Mouse (Mus musculus): ENCODE measurements around the gene Oas1f. TPM values are rescaled to one million over a fixed set of nuclear protein-coding genes. Genes with fewer than 3 reads are reported as not detected.
"Not testable (repeated sequence)": the region's sequence is repeated elsewhere in the genome, so short reads cannot be mapped to it uniquely, and the experiment has no call there.

The Oas1f gene
- polyA plus RNA-seq, 1 experiment from 2014 or later: 0.08 TPM

GRCm38 (mm10) chr5:120865336-120865860, 18.2 kb downstream of the Oas1f start:
- Histone ChIP-seq H3K27me3 (ENCODE audit: control insufficient read depth, insufficient read depth, low read length) (no peaks in the 10 kb centered on the region), H3K9ac (ENCODE audit: low read length) (no peak overlapping the region), H3K9me3 (ENCODE audit: control insufficient read depth, low read length) (no peaks in the 10 kb centered on the region), H3K36me3 (ENCODE audit: control insufficient read depth, insufficient read depth, low read length) (no peaks in the 10 kb centered on the region), H3K4me2 (no peak overlapping the region), H3K4me1 (ENCODE audit: control insufficient read depth, insufficient read depth, low read length) (no peaks in the 10 kb centered on the region), H3K4me3 (ENCODE audit: low read depth, low read length) (no peak overlapping the region), H3K27ac (ENCODE audit: low read depth, low read length) (no peak overlapping the region)
- ATAC-seq (ENCODE audit: low FRiP score) (no peak), DNase-seq (ENCODE audit: low spot score, missing footprints) (peak; percentile 87)
- 69% methylated on average over 3 of the region's 3 CpGs for whole genome bisulfite sequencing

- Histone ChIP-seq H3K27me3 (ENCODE audit: control insufficient read depth, insufficient read depth, low read length) (no peaks in the 10 kb centered on the region), H3K4me3 (ENCODE audit: low read depth, low read length) (no peak overlapping the region), H3K4me2 (no peak overlapping the region), H3K9ac (ENCODE audit: low read length) (no peak overlapping the region), H3K27ac (ENCODE audit: low read depth, low read length) (no peak overlapping the region), H3K9me3 (ENCODE audit: control insufficient read depth, low read length) (no peaks in the 10 kb centered on the region), H3K4me1 (ENCODE audit: control insufficient read depth, insufficient read depth, low read length) (no peaks in the 10 kb centered on the region), H3K36me3 (ENCODE audit: control insufficient read depth, insufficient read depth, low read length) (no peaks in the 10 kb centered on the region)
- ATAC-seq (ENCODE audit: low FRiP score) (no peak), DNase-seq (ENCODE audit: low spot score, missing footprints) (no peak)
- WGBS: 80% methylated on average over 7 of the region's 7 CpGs
Measured at GRCm38 (mm10) chr5:120869436-120870015, 22.4 kb downstream of the Oas1f start.

- no peak overlapping the region for H3K4me2 ChIP-seq
- no peaks in the 10 kb centered on the region for H3K27me3 ChIP-seq (ENCODE audit: control insufficient read depth, insufficient read depth, low read length)
- no peak overlapping the region for H3K27ac ChIP-seq (ENCODE audit: low read depth, low read length)
- H3K36me3 ChIP-seq (ENCODE audit: control insufficient read depth, insufficient read depth, low read length): no peaks in the 10 kb centered on the region
- H3K9me3 ChIP-seq (ENCODE audit: control insufficient read depth, low read length): no peaks in the 10 kb centered on the region
- no peak for ATAC-seq (ENCODE audit: low FRiP score)
- H3K4me1 ChIP-seq (ENCODE audit: control insufficient read depth, insufficient read depth, low read length): no peaks in the 10 kb centered on the region
- whole genome bisulfite sequencing: 64% methylated on average over 3 of the region's 3 CpGs
- H3K9ac ChIP-seq (ENCODE audit: low read length): no peak overlapping the region
- no peak overlapping the region for H3K4me3 ChIP-seq (ENCODE audit: low read depth, low read length)
- DNase-seq (ENCODE audit: low spot score, missing footprints): no peak
Measured at GRCm38 (mm10) chr5:120870081-120870480, 22.9 kb downstream of the Oas1f start.

GRCm38 (mm10) chr5:120870782-120871181, 23.6 kb downstream of the Oas1f start:
- no peak overlapping the region for H3K4me3 ChIP-seq (ENCODE audit: low read depth, low read length)
- no peaks in the 10 kb centered on the region for H3K36me3 ChIP-seq (ENCODE audit: control insufficient read depth, insufficient read depth, low read length)
- DNase-seq (ENCODE audit: low spot score, missing footprints) (no peak), ATAC-seq (ENCODE audit: low FRiP score) (no peak)
- no peaks in the 10 kb centered on the region for H3K27me3 ChIP-seq (ENCODE audit: control insufficient read depth, insufficient read depth, low read length)
- no peak overlapping the region for H3K9ac ChIP-seq (ENCODE audit: low read length)
- H3K4me1 ChIP-seq (ENCODE audit: control insufficient read depth, insufficient read depth, low read length): no peaks in the 10 kb centered on the region
- H3K4me2 ChIP-seq: no peak overlapping the region
- no peaks in the 10 kb centered on the region for H3K9me3 ChIP-seq (ENCODE audit: control insufficient read depth, low read length)
- H3K27ac ChIP-seq (ENCODE audit: low read depth, low read length): no peak overlapping the region
- 84% methylated on average over 7 of the region's 7 CpGs for WGBS

- Histone ChIP-seq H3K27me3 (ENCODE audit: control insufficient read depth, insufficient read depth, low read length) (no peaks in the 10 kb centered on the region), H3K36me3 (ENCODE audit: control insufficient read depth, insufficient read depth, low read length) (no peaks in the 10 kb centered on the region), H3K4me1 (ENCODE audit: control insufficient read depth, insufficient read depth, low read length) (no peaks in the 10 kb centered on the region), H3K9ac (ENCODE audit: low read length) (no peak overlapping the region), H3K27ac (ENCODE audit: low read depth, low read length) (no peak overlapping the region), H3K4me3 (ENCODE audit: low read depth, low read length) (no peak overlapping the region), H3K4me2 (no peak overlapping the region), H3K9me3 (ENCODE audit: control insufficient read depth, low read length) (no peaks in the 10 kb centered on the region)
- no peak for DNase-seq (ENCODE audit: low spot score, missing footprints)
- ATAC-seq (ENCODE audit: low FRiP score): no peak
- 73% methylated on average over 2 of the region's 2 CpGs for WGBS
Measured at GRCm38 (mm10) chr5:120871469-120871868, 24.3 kb downstream of the Oas1f start.

- not testable (repeated sequence) for ATAC-seq (ENCODE audit: low FRiP score); H3K4me2 ChIP-seq; H3K9ac ChIP-seq (ENCODE audit: low read length); H3K27ac ChIP-seq (ENCODE audit: low read depth, low read length); H3K9me3 ChIP-seq (ENCODE audit: control insufficient read depth, low read length); H3K4me3 ChIP-seq (ENCODE audit: low read depth, low read length); H3K27me3 ChIP-seq (ENCODE audit: control insufficient read depth, insufficient read depth, low read length); H3K36me3 ChIP-seq (ENCODE audit: control insufficient read depth, insufficient read depth, low read length); H3K4me1 ChIP-seq (ENCODE audit: control insufficient read depth, insufficient read depth, low read length); DNase-seq (ENCODE audit: low spot score, missing footprints)
- 72% methylated on average over 2 of the region's 3 CpGs for WGBS
Measured at GRCm38 (mm10) chr5:120876839-120877238, 29.7 kb downstream of the Oas1f start.

- H3K4me3 ChIP-seq (ENCODE audit: low read depth, low read length); DNase-seq (ENCODE audit: low spot score, missing footprints); H3K4me2 ChIP-seq; H3K36me3 ChIP-seq (ENCODE audit: control insufficient read depth, insufficient read depth, low read length); H3K27me3 ChIP-seq (ENCODE audit: control insufficient read depth, insufficient read depth, low read length); ATAC-seq (ENCODE audit: low FRiP score); H3K9me3 ChIP-seq (ENCODE audit: control insufficient read depth, low read length); H3K9ac ChIP-seq (ENCODE audit: low read length); H3K4me1 ChIP-seq (ENCODE audit: control insufficient read depth, insufficient read depth, low read length); H3K27ac ChIP-seq (ENCODE audit: low read depth, low read length): not testable (repeated sequence)
- 76% methylated on average over 2 of the region's 2 CpGs for WGBS
Measured at GRCm38 (mm10) chr5:120877407-120877806, 30.2 kb downstream of the Oas1f start.

GRCm38 (mm10) chr5:120878803-120879202, 31.6 kb downstream of the Oas1f start:
- not testable (repeated sequence) for ATAC-seq (ENCODE audit: low FRiP score); H3K4me3 ChIP-seq (ENCODE audit: low read depth, low read length); H3K4me1 ChIP-seq (ENCODE audit: control insufficient read depth, insufficient read depth, low read length); H3K27ac ChIP-seq (ENCODE audit: low read depth, low read length); H3K9ac ChIP-seq (ENCODE audit: low read length); H3K4me2 ChIP-seq; DNase-seq (ENCODE audit: low spot score, missing footprints); H3K36me3 ChIP-seq (ENCODE audit: control insufficient read depth, insufficient read depth, low read length); H3K9me3 ChIP-seq (ENCODE audit: control insufficient read depth, low read length); H3K27me3 ChIP-seq (ENCODE audit: control insufficient read depth, insufficient read depth, low read length)
- 74% methylated on average over 2 of the region's 2 CpGs for WGBS

GRCm38 (mm10) chr5:120881681-120882080, 34.5 kb downstream of the Oas1f start:
- not testable (repeated sequence) for DNase-seq (ENCODE audit: low spot score, missing footprints); ATAC-seq (ENCODE audit: low FRiP score)

More at GRCm38 (mm10) chr5:120881681-120882080, 34.5 kb downstream of the Oas1f start:
- H3K9ac ChIP-seq (ENCODE audit: low read length); H3K4me3 ChIP-seq (ENCODE audit: low read depth, low read length); H3K4me1 ChIP-seq (ENCODE audit: control insufficient read depth, insufficient read depth, low read length); H3K27ac ChIP-seq (ENCODE audit: low read depth, low read length); H3K36me3 ChIP-seq (ENCODE audit: control insufficient read depth, insufficient read depth, low read length); H3K27me3 ChIP-seq (ENCODE audit: control insufficient read depth, insufficient read depth, low read length); H3K4me2 ChIP-seq; H3K9me3 ChIP-seq (ENCODE audit: control insufficient read depth, low read length): not testable (repeated sequence)
- WGBS: 93% methylated on average over 6 of the region's 6 CpGs
